Mouse (Mus musculus) common myeloid progenitor, adult 5-6 weeks (primary cell): Measurements from ENCODE around the gene Ppip5k2. TPM values are rescaled to one million over a fixed set of nuclear protein-coding genes. Genes with fewer than 3 reads are reported as not detected.
"Not testable (repeated sequence)": the region's sequence is repeated elsewhere in the genome, so short reads cannot be mapped to it uniquely, and the experiment has no call there.

Experiments used
- ATAC-seq: replicated peaks from 2 replicates; pipeline ENCODE4 v1.8.0; 2016; ENCODE audit warnings: low read depth, mild to moderate bottlenecking, moderate TSS enrichment, inconsistent platforms; ENCODE audit not compliant: poor library complexity, severe bottlenecking
- total RNA-seq: library from RNA; stranded (forward); fragments of 200-1000, 187-1606 nt; gene quantifications from 2 replicates; pipeline ENCODE4 v1.2.3, GENCODE M21; 2017

The Ppip5k2 gene
- total RNA-seq: 54.2 and 59.7 TPM in 2 replicates

DNA sequence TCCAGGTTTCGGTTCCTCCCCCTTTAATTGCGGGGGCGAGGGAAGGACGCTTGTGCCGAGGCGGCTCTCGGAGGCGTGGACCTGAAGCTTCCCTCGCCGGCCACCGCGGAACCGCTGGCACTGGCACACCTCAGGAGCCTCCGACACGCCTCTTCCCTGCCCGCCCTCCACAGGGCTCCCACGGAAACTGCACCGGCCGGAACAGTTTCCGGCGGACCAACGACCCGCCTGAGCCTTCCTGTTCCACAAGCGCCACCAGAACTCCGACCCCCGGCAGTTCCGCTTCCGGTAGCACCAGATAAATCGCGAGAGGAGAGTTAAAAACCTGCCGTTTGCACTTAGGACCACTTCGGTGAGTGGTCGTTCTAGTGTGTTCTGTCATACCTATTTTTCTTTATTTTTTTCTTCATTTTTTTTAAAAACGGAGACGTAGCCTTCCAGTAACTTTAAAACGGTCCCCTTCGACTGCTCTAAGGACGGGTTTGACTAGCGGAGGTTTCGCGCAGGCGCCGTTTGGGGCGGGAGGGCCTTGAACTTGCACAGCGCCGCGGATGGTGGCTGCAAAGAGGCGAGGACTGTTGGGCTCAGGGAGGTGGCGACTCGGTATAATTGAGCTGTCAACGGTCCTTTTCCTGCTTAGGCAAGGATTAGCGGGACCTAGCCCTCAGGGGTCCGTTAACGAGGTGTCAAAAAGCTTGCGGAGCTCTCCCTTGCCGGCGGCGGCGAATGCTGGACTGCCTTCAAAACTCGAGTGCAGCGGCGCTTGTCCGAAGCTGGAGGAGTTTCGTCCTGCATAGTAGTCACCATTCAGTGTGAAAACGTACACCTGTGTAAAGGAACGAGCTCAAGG lies at the start of gene Ppip5k2, which contains the start of gene Gin1:
Ppip5k2 (minus strand) TSS at position 508 of the 850 bp plus-strand sequence.
Gin1 (plus strand) TSS at position 269 of the 850 bp plus-strand sequence.
- ATAC-seq: peak; percentile 90

DNA sequence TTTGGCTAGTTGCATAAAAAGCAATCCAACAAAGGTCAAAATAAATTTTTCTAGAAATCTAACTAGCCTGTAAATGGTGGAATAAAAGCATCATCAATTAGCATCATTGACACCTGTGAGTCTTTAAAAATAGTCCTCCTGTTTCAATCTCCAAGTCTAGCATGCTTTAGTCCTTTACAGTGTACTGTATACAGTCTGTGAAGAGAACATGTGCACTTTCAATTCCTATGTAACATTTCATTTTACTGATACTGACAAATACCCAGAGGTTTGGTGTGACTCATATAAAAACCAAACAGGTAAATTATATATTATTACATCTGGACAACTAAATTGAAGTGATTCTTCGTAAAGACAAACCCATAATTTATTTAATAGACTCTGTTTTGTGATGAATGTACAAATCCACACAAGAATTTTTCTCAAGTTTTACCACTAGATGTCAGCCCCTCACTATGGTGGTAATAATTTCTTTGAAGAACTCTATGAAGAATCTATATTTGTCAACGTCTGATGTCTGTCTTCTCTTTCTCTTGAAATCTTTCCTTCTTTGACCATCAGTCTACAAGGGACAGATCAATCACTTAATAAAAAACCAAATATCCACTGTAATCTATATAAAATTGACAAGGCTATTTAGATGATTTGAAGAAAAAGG lies 39.2 kb upstream of the Ppip5k2 start:
- ATAC-seq: peak; percentile 62; the same call in 1 of the 2 replicates

DNA sequence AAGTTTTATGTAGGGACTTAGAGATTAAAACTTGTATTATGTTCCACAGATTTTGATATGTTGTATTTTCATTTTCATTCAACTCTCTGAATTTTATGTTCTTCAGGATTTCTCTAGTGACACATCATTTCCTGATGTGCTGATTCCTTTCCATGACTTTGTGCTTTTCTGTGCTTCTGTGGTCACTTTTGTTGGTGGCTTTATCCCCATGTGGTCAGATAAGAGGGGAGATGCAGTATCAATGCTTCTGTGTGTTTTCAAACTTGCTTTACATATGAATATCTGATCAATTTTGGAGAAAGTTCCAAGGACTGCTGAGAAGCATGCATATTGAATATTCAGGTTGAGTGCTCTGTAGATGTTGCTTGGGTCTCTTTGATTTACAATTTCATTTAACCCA lies 34.3 kb upstream of the Ppip5k2 start:
- ATAC-seq: 0 out of 2 replicates have a peak, but pooled peaks have one; percentile 39

DNA sequence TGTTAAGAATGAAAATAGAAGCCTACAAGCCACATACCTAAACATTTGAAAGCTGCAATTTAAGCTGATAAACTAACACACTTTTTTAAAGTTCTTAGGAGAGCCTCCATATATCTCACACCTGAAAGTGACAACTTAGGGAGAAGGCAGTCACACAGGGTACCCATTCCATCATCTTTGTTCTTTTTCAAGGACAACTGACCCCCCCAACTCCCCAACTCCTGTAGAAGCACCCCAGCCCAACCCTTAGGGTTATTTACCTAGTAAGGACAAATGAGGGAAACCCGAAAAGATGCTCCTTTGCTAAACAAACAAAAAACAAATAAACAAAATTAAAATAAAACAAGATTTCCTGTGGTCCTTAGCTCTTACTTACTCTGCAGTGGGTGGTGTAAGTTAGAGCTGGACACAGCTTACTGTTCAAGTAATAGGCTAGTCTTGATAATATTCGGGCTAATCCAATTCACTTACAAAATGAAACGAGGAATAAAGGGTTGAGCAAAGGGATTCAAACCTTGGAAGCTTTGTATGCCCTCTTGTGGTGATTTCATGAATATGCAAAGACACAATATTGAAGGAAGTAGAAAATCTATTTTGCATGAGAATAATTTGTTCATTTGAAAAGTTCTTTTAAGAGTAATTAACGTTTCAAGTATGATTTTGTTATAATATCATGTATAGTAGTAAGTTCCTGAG lies 32.1 kb upstream of the Ppip5k2 start:
- ATAC-seq: peak; percentile 81

DNA sequence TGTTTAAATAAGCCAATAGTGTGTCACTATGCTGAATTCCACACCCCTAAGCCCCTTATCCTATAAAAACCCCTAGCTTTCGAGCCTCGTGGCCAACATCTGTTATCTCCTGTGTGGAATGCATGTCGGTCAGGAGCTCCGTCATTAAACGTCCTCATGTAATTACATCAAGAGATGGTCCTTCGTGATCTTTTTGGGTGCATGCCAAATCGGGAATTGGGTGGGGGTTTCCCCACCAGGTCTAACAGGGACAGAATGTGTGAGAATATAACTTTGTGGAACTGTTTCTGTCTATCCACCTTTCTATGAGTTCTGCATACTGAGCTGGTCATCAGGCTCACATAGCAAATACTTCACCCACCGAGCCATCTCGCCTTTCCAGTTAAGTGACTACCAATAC lies 25.7 kb upstream of the Ppip5k2 start:
- no peak for ATAC-seq

DNA sequence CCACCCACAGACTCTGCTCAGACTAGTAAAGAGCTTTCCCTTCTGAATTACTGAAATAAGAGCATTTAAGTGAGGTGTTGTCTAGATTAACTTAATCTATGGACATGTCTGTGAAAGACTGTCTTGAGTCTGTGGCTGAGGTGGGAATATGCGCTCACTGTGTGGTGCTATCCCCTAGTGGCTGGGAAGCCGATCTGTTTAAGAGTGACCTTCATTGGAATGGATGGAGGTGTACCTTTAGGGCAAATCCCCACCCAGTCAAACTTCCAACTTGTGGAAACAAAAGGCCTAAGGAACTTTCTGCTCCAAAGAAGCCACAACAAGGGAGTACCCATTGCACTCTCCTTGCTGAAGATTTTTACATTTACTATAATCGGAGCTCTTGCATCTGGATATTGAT lies 23.9 kb upstream of the Ppip5k2 start:
- no peak for ATAC-seq

DNA sequence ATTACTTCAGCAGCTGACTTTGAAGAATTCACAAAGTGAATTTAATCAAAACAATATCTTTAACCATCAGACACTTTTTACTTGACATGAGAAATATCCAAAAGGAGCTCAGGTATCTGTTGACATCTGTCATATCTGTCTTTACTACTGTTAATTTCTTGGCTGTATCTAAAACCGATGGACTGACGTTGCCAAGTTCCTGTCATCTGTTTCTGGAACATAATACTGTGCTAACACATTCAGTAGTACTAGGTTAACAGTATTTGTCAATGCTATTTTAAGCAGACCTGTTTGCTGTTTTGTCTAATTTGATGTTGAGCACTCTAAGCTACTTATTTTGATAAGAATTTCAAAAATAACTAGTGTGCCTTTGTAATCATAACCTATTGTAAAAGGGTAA lies 18.3 kb upstream of the Ppip5k2 start:
- no peak for ATAC-seq

DNA sequence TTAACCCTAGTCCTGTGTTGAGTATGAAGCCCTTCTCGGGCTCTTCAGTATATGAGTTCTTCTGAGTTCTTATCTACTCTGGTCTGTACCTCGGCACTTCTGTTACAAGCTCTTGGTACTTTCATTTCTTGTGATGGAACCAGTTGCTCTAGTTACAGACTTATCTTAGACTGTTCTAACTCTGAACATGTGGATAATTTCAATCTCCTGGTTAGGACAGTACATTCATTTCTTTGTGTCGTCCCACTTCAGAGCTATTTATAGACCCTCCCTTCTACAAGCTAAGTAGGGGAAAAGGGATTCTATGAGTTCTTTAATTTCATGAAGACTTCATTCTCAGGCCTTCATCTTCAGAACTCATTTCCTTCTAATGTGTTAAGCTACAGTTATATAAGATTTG lies 17.5 kb upstream of the Ppip5k2 start:
- no peak for ATAC-seq

DNA sequence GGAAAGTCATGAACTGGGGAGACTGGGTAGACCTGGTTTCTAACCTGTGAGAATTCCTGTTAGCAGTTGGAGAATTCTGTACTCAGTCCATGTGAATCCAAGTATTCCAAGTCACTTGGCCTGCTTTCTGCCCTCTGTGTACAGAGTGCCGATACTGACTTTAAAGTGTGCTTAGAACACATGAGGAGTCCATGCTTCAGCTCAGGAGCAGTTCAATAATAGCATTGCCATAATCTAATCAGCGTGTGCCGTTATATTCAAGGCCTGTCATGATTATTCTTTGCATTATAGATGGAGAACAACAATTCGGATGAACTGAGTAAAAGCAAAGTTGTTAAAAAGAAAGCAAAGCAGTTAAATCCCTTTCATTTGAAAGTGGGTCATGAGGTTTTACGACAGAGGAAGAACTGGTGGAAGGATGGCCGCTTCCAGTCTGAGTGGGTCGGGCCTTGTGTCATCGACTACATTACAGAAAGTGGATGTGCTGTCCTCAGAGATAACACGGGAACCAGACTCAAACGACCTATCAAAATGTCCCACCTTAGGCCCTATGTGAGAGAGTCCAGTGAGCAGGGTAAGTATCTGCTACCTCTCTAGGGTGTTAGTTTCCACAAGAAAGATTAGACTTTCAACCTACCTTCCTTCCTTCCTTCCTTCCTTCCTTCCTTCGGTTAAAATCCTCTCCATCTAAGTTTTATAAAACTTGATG lies 15.6 kb upstream of the Ppip5k2 start:
- no peak for ATAC-seq

DNA sequence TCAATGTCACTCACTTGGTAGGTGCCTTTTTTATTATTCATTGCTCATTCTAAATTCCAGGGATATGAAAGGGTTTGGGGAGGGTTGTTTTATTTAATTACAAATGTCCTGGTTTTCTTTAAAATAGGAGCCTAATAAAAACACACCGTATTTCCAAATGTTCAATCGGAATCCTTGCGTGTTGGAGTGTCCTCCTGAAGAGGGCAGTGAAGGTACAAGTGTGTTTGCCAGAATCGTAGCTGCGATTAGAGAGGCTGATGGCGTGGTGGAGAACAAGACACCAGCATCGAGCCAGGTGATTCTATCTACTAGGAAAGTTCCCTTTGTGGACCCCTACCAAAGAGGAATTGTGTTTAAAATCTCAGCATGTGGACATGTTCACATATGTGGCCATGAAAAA lies 14.7 kb upstream of the Ppip5k2 start:
- no peak for ATAC-seq

DNA sequence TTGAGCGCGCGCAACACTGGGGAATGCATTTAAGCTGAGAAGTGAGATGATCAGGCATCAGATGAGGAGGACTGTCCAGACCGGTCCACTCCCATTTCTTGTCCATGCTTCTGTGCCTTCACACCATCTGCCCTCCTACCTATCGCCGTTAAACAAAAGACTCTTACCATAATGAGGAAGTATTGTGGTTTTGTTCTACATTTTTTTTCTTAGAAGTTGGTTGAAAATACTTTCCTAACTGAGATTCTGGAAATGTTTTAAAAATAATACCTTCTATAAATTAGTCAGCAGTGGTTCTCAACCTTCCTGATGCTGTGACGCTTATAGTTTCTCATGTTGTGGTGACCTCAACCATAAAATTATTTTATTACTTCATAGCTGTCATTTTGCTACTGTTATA lies 11.5 kb upstream of the Ppip5k2 start:
- ATAC-seq: peak; percentile 97

DNA sequence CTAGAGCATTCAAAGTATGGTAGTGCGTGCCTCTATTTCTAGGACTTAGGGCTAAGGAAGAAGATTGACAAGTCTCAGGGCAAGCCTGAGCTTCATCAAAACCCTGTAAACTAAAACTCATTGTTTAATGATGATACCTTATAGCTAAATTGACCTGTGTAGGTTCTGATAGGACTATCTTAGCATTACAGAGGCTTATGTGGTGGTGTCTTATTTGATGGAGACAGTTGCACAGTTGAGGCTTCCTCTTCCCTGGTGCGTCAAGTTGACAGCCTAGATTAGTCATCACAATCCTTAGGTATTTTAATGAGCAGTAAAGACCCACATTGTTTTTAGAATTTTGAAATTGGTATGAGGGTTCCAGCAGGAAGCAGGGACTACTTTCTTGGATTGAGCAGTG lies 3.8 kb upstream of the Ppip5k2 start:
- ATAC-seq: no peak

DNA sequence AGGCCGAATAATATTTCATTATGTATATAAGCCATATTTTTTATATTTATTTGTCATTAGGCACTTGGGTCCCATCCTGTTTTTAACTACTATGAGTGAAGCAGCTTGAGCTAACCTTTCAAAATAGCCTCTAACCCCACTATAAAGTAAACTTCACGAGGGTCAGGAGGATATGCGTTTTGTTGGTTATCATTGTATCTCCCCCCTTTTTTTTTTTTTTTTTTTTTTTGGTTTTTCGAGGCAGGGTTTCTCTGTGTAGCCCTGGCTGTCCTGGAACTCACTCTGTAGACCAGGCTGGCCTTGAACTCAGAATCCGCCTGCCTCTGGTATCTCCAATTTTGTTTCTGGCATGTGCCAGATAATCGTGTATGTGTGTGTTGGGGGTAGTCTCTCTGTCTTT lies 3.2 kb upstream of the Ppip5k2 start:
- no peak for ATAC-seq

DNA sequence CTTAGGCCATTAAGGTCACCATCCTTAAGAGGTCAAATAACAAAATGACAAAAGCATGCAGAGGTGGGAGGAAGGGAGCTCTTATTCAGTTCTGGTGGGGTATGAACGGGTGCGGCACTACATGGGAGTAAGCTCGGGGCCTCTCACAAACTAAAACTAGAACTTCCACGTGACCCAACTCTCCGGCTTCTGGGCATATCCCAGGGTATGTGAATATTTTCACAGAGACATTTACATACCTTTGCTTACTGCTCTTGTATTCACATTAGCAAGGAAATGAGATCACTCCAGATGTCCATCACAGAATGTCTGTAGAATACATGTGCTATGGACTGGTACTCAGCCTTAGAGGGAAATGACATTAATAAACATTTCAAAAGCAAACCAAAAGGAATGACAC lies 1.5 kb upstream of the Ppip5k2 start:
- no peak for ATAC-seq

DNA sequence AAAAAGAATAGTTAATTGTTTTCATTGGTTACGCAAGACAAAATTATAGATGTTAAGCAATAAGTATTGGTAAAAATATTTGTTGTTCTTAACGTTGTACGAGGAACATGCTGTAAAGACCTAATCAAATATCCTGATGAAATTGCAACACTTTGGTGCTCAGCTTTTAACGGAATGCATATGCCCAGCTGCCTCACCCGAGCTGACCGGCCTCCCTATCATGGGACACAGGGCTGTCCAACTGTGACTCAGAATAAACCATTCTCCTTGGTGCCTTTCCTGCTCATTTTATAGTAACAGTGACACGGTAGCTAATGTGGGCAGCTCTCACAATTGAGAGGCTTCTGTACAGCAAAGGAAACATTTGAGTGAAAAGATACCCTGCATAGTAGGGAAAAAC lies 907 bp upstream of the Ppip5k2 start:
- ATAC-seq: no peak

DNA sequence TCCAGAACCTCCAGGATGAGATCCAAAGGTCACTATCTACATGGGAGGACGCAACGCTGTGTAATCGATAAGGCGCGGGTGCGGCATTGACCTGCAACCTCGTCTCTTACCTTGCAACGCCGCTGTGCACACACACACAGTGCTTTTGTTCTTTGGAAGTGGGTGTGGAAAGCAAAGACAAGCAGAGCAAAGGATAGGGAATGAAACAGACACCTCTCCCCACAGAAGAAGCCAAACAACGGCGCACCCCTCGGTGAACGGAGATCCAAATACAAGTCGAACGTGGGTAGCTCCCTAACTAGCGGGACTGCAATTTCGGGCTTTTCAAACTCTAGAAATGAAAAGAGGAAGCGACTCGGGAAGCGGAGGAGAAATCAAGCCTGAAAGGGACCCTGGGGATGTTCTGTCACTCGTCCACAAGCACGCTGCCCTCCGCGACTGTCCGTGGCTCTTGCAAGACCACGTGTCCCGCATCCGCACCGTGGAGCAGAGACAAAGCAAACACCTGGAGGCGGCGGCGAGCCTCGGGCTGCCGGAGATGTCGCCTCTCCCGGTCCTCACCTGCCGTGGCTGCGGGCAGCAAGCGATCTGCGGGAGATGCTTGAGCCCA lies 812 bp downstream of the Ppip5k2 start:
- ATAC-seq: peak; percentile 49

DNA sequence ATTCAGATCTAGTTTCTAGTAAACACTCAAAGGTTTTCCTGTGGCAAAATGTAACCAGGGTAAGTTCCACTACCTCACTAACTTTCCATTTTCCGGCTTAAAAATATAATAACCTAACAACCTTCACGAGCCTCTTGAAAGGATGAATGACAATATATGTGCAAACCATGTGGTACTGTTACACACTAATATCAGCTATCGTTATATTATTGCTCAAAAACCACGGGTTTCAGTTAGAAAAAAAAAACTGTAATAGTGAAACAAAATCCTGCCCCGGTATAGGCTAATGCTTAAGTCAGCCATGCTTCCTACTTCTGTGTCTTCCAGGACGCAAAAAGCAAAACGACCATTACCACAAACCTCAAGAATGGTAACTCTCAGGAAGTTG lies 1.3 kb downstream of the Ppip5k2 start:
- ATAC-seq: peak; percentile 12

DNA sequence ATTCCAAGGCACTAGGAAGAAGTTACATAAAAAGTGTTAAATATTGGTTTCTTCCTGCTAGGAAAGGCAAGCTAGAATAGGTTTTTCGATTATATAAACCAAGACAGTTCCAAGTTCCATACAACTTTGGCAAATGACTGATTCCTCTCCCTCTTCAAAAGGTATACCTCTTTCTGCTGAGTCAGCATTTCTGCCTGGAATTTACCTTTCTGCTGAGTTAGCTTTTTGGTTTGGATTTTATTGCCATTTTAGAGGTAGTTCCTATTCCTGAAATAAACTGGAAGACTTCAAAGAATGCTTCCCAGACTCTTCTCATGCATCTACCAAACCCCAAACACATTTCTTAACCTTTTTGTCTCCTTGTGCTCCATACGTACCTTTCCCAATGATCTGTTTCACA lies 2.1 kb downstream of the Ppip5k2 start:
- no peak for ATAC-seq

DNA sequence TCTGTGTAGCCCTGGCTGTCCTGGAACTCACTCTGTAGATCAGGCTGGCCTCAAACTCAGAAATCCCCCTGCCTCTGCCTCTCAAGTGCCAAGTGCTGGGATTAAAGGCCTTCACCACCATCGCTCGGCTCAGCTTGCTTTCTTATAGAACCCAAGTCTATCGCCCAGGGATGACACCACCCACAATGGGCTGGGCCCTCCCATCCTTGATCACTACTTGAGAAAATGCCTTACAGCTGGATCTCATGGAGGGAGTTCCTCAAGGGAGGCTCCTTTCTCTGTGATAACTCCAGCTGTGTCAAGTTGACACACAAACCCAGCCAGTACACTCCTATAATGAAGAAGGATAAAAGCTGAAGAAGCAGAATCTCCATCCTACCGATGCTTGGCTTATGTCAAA lies 4.5 kb downstream of the Ppip5k2 start:
- not testable (repeated sequence) for ATAC-seq

DNA sequence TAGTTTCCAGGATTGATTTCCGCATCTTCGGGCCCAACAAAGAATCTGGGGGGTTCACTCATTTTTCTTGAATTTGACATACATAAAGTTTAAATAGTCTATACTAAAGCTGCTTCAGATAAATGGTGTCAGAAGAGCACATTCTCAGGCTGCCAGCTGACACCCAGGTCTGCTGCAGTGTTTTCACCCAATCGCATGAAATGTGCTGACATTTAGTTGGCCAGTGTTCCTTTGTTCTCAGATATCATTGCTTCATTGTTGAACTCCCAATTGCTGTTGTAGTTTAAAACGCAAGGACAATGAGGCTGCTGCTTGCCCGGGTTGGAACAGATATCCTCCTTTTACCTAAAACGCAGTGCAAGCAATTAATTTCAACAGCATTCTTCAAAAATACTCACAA lies 8.7 kb downstream of the Ppip5k2 start:
- no peak for ATAC-seq
